Mouse (Mus musculus) spleen, embryonic (tissue): ENCODE results near the gene Ppp1r10.

Experiments
- CTCF ChIA-PET: fragments of 350-600 bp; sonication (Branson Sonifier 250); formaldehyde crosslinking; loops from one replicate; lab custom pipeline; 2022; lab: Charles Lee

The Ppp1r10 gene

GRCm38 (mm10) chr17:35897644-35898573 lies 18.3 kb upstream of the Ppp1r10 start:
- CTCF ChIA-PET = interaction anchor here (0.7 kb wide), 1 partner anchor 40 kb away, joined by 3 read pairs; no protein-coding TSS in a partner anchor

GRCm38 (mm10) chr17:35900636-35901035 lies 15.6 kb upstream of the Ppp1r10 start:
- CTCF ChIA-PET = interaction anchor here (0.6 to 1.0 kb wide), 3 partner anchors 9 to 26 kb away, joined by 3 to 4 read pairs (median 3); no protein-coding TSS in a partner anchor

GRCm38 (mm10) chr17:35903343-35903991 lies 12.8 kb upstream of the Ppp1r10 start:
- CTCF ChIA-PET = interaction anchor here (0.6 to 1.1 kb wide), 5 partner anchors 10 to 140 kb away, joined by 3 to 6 read pairs (median 3); no protein-coding TSS in a partner anchor

- CTCF ChIA-PET = interaction anchor here (0.6 kb wide), 1 partner anchor 140 kb away, joined by 6 read pairs; no protein-coding TSS in a partner anchor
Measured at GRCm38 (mm10) chr17:35903992-35904355, 12.3 kb upstream of the Ppp1r10 start.

- CTCF ChIA-PET = interaction anchor here (0.6 kb wide), 2 partner anchors 11 to 23 kb away, joined by 3 to 4 read pairs; no protein-coding TSS in a partner anchor
Measured at GRCm38 (mm10) chr17:35905587-35905986, 10.6 kb upstream of the Ppp1r10 start.

GRCm38 (mm10) chr17:35907609-35908008 lies 8.6 kb upstream of the Ppp1r10 start:
- CTCF ChIA-PET = interaction anchor here (0.9 kb wide), 1 partner anchor 118 kb away, joined by 3 read pairs; no protein-coding TSS in a partner anchor

GRCm38 (mm10) chr17:35909186-35909918 lies 6.9 kb upstream of the Ppp1r10 start:
- CTCF ChIA-PET = interaction anchor here (0.7 kb wide), 1 partner anchor 39 kb away, joined by 3 read pairs; no protein-coding TSS in a partner anchor

- CTCF ChIA-PET = no interaction called here
Measured at GRCm38 (mm10) chr17:35909919-35910369, 6.3 kb upstream of the Ppp1r10 start, which contains the start of gene Atat1. TSS of gene Atat1 (minus strand) at chr17:35910075.

- CTCF ChIA-PET = interaction anchor here (0.6 to 0.7 kb wide), 3 partner anchors 66 to 264 kb away, joined by 3 to 5 read pairs (median 3); no protein-coding TSS in a partner anchor
Measured at GRCm38 (mm10) chr17:35914975-35915374, 1.3 kb upstream of the Ppp1r10 start.

GRCm38 (mm10) chr17:35915538-35916296 lies 517 bp upstream of the Ppp1r10 start:
- CTCF ChIA-PET = interaction anchor here (0.7 kb wide), 1 partner anchor 263 kb away, joined by 3 read pairs; no protein-coding TSS in a partner anchor

- CTCF ChIA-PET = no interaction called here
Measured at GRCm38 (mm10) chr17:35917143-35917462, 869 bp downstream of the Ppp1r10 start.

GRCm38 (mm10) chr17:35917463-35918251 lies 1.4 kb downstream of the Ppp1r10 start:
- CTCF ChIA-PET = no interaction called here

- CTCF ChIA-PET = interaction anchor here (1.7 kb wide), 1 partner anchor 49 kb away, joined by 4 read pairs; no protein-coding TSS in a partner anchor
Measured at GRCm38 (mm10) chr17:35918276-35919059, 2.2 kb downstream of the Ppp1r10 start.

GRCm38 (mm10) chr17:35919060-35919715 lies 3.0 kb downstream of the Ppp1r10 start:
- CTCF ChIA-PET = interaction anchor here (0.7 to 1.7 kb wide), 2 partner anchors 19 to 50 kb away, joined by 3 to 4 read pairs; no protein-coding TSS in a partner anchor

- CTCF ChIA-PET = interaction anchor here (1.7 kb wide), 1 partner anchor 50 kb away, joined by 4 read pairs; no protein-coding TSS in a partner anchor
Measured at GRCm38 (mm10) chr17:35919864-35920301, 3.6 kb downstream of the Ppp1r10 start.

- CTCF ChIA-PET = interaction anchor here (0.6 kb wide), 1 partner anchor 83 kb away, joined by 6 read pairs; no protein-coding TSS in a partner anchor
Measured at GRCm38 (mm10) chr17:35920384-35920783, 4.2 kb downstream of the Ppp1r10 start.

GRCm38 (mm10) chr17:35920862-35921562 lies 4.8 kb downstream of the Ppp1r10 start:
- CTCF ChIA-PET = interaction anchor here (0.6 kb wide), 3 partner anchors 84 to 1288 kb away, joined by 3 to 11 read pairs (median 6); partner anchors contain the start of gene Tnf
